Mouse (Mus musculus) C2C12 (cell line): ENCODE results near the gene Ube2f.

Experiments used
- CTCF ChIP-seq: IDR thresholded peaks from one replicate; pipeline ENCODE4 v1.5.1; 2011; ENCODE audit not compliant: control insufficient read depth, insufficient read depth, insufficient read length
- MYOG ChIP-seq: IDR thresholded peaks from one replicate; pipeline ENCODE4 v1.6.1; 2011; ENCODE audit not compliant: control insufficient read depth, insufficient read length; ENCODE audit errors: extremely low read depth

GRCm38 (mm10) chr1:91321760-91322438 lies 71.8 kb downstream of the Ube2f start, which contains the start of gene Espnl:
- TF ChIP-seq CTCF: no peak
- TF ChIP-seq MYOG: no peak
